Mouse (Mus musculus) stomach, embryonic 16.5 days (tissue): ENCODE data around the gene Tuba4a. TPM values are rescaled to one million over a fixed set of nuclear protein-coding genes. Genes with fewer than 3 reads are reported as not detected.

Experiments
- ATAC-seq: fragments of 200-750 bp; cut with Nextera tagmentation; 2 replicates; pipeline ENCODE4 v1.8.0; 2017; ENCODE audit warnings: moderate number of reproducible peaks, moderate TSS enrichment; ENCODE audit not compliant: insufficient read depth, low FRiP score
- H3K27ac ChIP-seq: fragments of 300-500 bp; sonication (generic); 2 replicates; pipeline ENCODE4 v1.5.1; 2014; ENCODE audit warnings: low read length
- H3K27me3 ChIP-seq: fragments of 300-500 bp; sonication (generic); 2 replicates; pipeline ENCODE4 v1.6.1; 2014; ENCODE audit warnings: low read length, control low read depth, mixed read lengths; ENCODE audit not compliant: control insufficient read depth, insufficient read depth
- H3K36me3 ChIP-seq: fragments of 300-500 bp; sonication (generic); 2 replicates; pipeline ENCODE4 v1.6.1; 2014; ENCODE audit warnings: low read length; ENCODE audit not compliant: control insufficient read depth, insufficient read depth
- H3K4me1 ChIP-seq: fragments of 300-500 bp; sonication (generic); 2 replicates; pipeline ENCODE4 v1.6.1; 2014; ENCODE audit warnings: low read length, control low read depth, mixed read lengths; ENCODE audit not compliant: control insufficient read depth, insufficient read depth
- H3K4me2 ChIP-seq: fragments of 300-500 bp; sonication (generic); 2 replicates; pipeline ENCODE4 v1.6.1; 2014; ENCODE audit warnings: low read depth, low read length, mixed read lengths
- H3K4me3 ChIP-seq: fragments of 300-500 bp; sonication (generic); replicated peaks from 2 replicates; pipeline ENCODE4 v1.5.1; 2014; ENCODE audit warnings: mild to moderate bottlenecking, low read length
- H3K9ac ChIP-seq: fragments of 300-500 bp; sonication (generic); 2 replicates; pipeline ENCODE4 v1.6.1; 2014; ENCODE audit warnings: low read length
- H3K9me3 ChIP-seq: fragments of 300-500 bp; sonication (generic); replicated peaks from 2 replicates; pipeline ENCODE4 v1.6.1; 2016; ENCODE audit warnings: low read length, control low read depth; ENCODE audit not compliant: control insufficient read depth
- WGBS: fragments of 180-500 bp; shearing (Covaris S2); extraction: QIAGEN DNeasy Blood & Tissue Kit; methylation state at CpG from one replicate; pipeline ENCODE4 v1.1.7; 2014; 5-methylcytosine and 5-hydroxymethylcytosine counted together
- polyA plus RNA-seq: library from polyadenylated mRNA; unstranded; fragments of >200 nt; fragmentation: Nextera tagmentation; extraction: Ambion mirVana; gene quantifications from 2 replicates; pipeline ENCODE4 v1.2.1, GENCODE M21; 2015

Tuba4a gene
- polyA plus RNA-seq, 1 experiment from 2014 or later: 184 TPM

GRCm38 (mm10) chr1:75227653-75228052 lies 8.0 kb upstream of the Tuba4a start:
- H3K4me3 ChIP-seq: no peak overlapping the region
- no peak overlapping the region for H3K4me2 ChIP-seq
- no peaks in the 10 kb centered on the region for H3K27me3 ChIP-seq
- no peak for ATAC-seq
- H3K9me3 ChIP-seq: no peaks in the 10 kb centered on the region
- H3K27ac ChIP-seq: no peak overlapping the region
- no peaks in the 10 kb centered on the region for H3K36me3 ChIP-seq
- 61% methylated on average over 1 of the region's 1 CpGs for WGBS
- H3K4me1 ChIP-seq: no peaks in the 10 kb centered on the region
- no peak overlapping the region for H3K9ac ChIP-seq

GRCm38 (mm10) chr1:75226138-75226537 lies 6.5 kb upstream of the Tuba4a start:
- Histone ChIP-seq H3K27me3 (no peaks in the 10 kb centered on the region), H3K4me1 (no peaks in the 10 kb centered on the region), H3K4me3 (no peak overlapping the region), H3K4me2 (no peak overlapping the region), H3K9ac (no peak overlapping the region), H3K9me3 (no peaks in the 10 kb centered on the region), H3K36me3 (no peaks in the 10 kb centered on the region), H3K27ac (no peak overlapping the region)
- no peak for ATAC-seq
- WGBS: 56% methylated on average over 2 of the region's 2 CpGs

GRCm38 (mm10) chr1:75225473-75225872 lies 5.8 kb upstream of the Tuba4a start:
- Histone ChIP-seq H3K36me3 (no peaks in the 10 kb centered on the region), H3K4me3 (no peak overlapping the region), H3K27ac (no peak overlapping the region), H3K4me1 (no peaks in the 10 kb centered on the region), H3K4me2 (no peak overlapping the region), H3K27me3 (0 out of 2 replicates have a peak, but pooled peaks cover 3% of the 10 kb centered on the region), H3K9me3 (no peaks in the 10 kb centered on the region), H3K9ac (no peak overlapping the region)
- WGBS: 59% methylated on average over 3 of the region's 3 CpGs
- ATAC-seq: no peak

- H3K4me3 ChIP-seq: no peak overlapping the region
- peaks cover 5% of the 10 kb centered on the region for H3K4me1 ChIP-seq
- H3K36me3 ChIP-seq: no peaks in the 10 kb centered on the region
- no peak overlapping the region for H3K4me2 ChIP-seq
- no peak overlapping the region for H3K27ac ChIP-seq
- H3K9ac ChIP-seq: no peak overlapping the region
- H3K27me3 ChIP-seq: peaks cover 3% of the 10 kb centered on the region; the same call in 1 of the 2 replicates
- ATAC-seq: no peak
- H3K9me3 ChIP-seq: no peaks in the 10 kb centered on the region
- 65% methylated on average over 6 of the region's 6 CpGs for whole genome bisulfite sequencing
Observed at GRCm38 (mm10) chr1:75223532-75223931, 3.9 kb upstream of the Tuba4a start.

- Histone ChIP-seq H3K4me2 (no peak overlapping the region), H3K27me3 (peaks cover 3% of the 10 kb centered on the region; the same call in 1 of the 2 replicates), H3K27ac (no peak overlapping the region), H3K9ac (no peak overlapping the region), H3K9me3 (no peaks in the 10 kb centered on the region), H3K4me3 (no peak overlapping the region), H3K36me3 (no peaks in the 10 kb centered on the region), H3K4me1 (peaks cover 5% of the 10 kb centered on the region)
- 76% methylated on average over 6 of the region's 6 CpGs for WGBS
- ATAC-seq: no peak
Observed at GRCm38 (mm10) chr1:75222926-75223325, 3.3 kb upstream of the Tuba4a start.

GRCm38 (mm10) chr1:75221538-75221937 lies 1.9 kb upstream of the Tuba4a start:
- no peak for ATAC-seq
- no peak overlapping the region for H3K4me3 ChIP-seq
- no peak overlapping the region for H3K4me2 ChIP-seq
- peaks cover 3% of the 10 kb centered on the region; the same call in 1 of the 2 replicates for H3K27me3 ChIP-seq
- H3K9ac ChIP-seq: no peak overlapping the region
- H3K9me3 ChIP-seq: no peaks in the 10 kb centered on the region
- no peaks in the 10 kb centered on the region for H3K36me3 ChIP-seq
- peaks cover 10% of the 10 kb centered on the region for H3K4me1 ChIP-seq
- 71% methylated on average over 3 of the region's 3 CpGs for WGBS
- no peak overlapping the region for H3K27ac ChIP-seq

GRCm38 (mm10) chr1:75219078-75219477 lies 587 bp downstream of the Tuba4a start:
- under 1% methylated on average over 24 of the region's 24 CpGs for WGBS
- H3K9ac ChIP-seq: peak overlapping the region; percentile 77
- peaks cover 4% of the 10 kb centered on the region; the same call in 1 of the 2 replicates for H3K36me3 ChIP-seq
- peaks cover 10% of the 10 kb centered on the region for H3K4me1 ChIP-seq
- no peaks in the 10 kb centered on the region for H3K9me3 ChIP-seq
- peak overlapping the region; percentile 66 for H3K4me3 ChIP-seq
- peak; percentile 91 for ATAC-seq
- peak overlapping the region; percentile 90 for H3K4me2 ChIP-seq
- H3K27ac ChIP-seq: peak overlapping the region; percentile 81
- H3K27me3 ChIP-seq: peaks cover 3% of the 10 kb centered on the region; the same call in 1 of the 2 replicates

DNA sequence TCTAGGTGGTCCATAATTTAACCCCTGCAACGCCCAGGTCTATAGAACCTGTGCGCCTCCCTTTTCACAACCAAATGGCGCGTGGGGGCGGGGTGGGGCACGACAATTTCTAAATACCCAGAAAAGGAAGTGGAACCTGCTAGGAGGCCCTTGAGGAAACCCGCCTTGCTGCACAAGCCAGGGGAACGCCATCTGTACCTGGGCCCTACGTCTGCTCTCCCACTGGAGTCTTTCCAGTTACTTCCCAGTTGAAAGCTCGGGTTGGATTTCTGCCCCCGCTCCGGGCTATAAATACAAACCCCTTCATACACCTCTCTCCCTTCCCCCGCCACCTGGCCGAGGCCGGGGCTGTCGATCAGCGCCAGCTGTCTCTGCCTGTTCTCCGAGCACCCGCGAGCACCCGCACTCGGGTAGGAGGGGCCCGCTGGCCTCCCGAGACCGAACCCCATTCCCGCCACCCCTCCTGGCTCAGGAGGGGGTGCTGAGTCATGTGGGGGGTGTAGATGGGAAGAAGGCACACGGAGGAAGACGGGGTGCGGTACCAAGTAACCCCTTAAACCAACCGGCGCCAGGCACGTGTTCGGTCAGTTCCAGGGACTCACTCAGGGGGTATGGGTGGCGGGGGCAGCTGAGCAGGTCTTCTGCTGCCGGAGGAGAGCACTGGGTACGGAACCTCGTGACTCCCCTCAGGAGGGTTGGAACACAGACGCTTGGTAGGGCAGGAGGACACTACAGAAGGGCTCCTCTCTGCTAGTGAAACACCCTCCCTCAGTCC lies 1.3 kb downstream of the Tuba4a start:
- H3K4me2 ChIP-seq: peak overlapping the region; percentile 90
- H3K4me3 ChIP-seq: peak overlapping the region; percentile 66
- ATAC-seq: 0 out of 2 replicates have a peak, but pooled peaks have one; percentile 7
- H3K27me3 ChIP-seq: peaks cover 3% of the 10 kb centered on the region; the same call in 1 of the 2 replicates
- 1% methylated on average over 38 of the region's 38 CpGs for WGBS
- H3K36me3 ChIP-seq: peaks cover 6% of the 10 kb centered on the region
- peak overlapping the region; percentile 77 for H3K9ac ChIP-seq
- H3K4me1 ChIP-seq: peaks cover 14% of the 10 kb centered on the region
- peak overlapping the region; percentile 81 for H3K27ac ChIP-seq
- no peaks in the 10 kb centered on the region for H3K9me3 ChIP-seq

DNA sequence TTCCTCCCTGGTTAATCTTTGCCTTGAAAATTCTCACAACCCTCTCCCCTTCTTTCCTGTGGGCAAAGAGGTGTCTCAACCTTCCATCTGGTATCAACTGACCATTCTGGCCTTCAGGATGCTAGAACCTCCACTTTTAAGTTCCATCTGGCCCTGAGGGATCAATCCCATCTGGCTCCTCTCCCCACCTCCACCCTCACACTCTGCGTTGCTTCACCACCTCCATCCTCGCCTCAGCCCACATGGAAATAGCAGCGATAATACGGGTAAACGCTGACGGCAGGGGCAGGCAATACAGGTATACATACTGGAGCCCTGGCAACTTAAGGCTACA lies 1.8 kb downstream of the Tuba4a start:
- 2% methylated on average over 6 of the region's 6 CpGs for WGBS
- Histone ChIP-seq H3K4me1 (peaks cover 18% of the 10 kb centered on the region), H3K27ac (peak overlapping the region; percentile 81), H3K27me3 (peaks cover 3% of the 10 kb centered on the region; the same call in 1 of the 2 replicates), H3K4me3 (peak overlapping the region; percentile 66), H3K9ac (peak overlapping the region; percentile 77), H3K4me2 (peak overlapping the region; percentile 90), H3K9me3 (no peaks in the 10 kb centered on the region), H3K36me3 (peaks cover 9% of the 10 kb centered on the region)
- no peak for ATAC-seq
